Mouse (Mus musculus) liver, adult 2 months (tissue): ENCODE results near the gene Cdkn2aipnl. TPM values are rescaled to one million over a fixed set of nuclear protein-coding genes. Genes with fewer than 3 reads are reported as not detected.

ENCODE experiments used
- DNase-seq: peaks from one replicate; pipeline ENCODE4 v3.0.0-alpha.2; 2011; ENCODE audit warnings: low read depth, low spot score; ENCODE audit errors: extremely low read depth
- H3K27ac ChIP-seq: fragments of 200-500 bp; replicated peaks from 2 replicates; pipeline ENCODE4 v1.5.1; 2012; ENCODE audit warnings: low read depth, mild to moderate bottlenecking, control low read depth, inconsistent platforms, low read length; ENCODE audit not compliant: insufficient read depth
- H3K27me3 ChIP-seq: fragments of 200-500 bp; 2 replicates; pipeline ENCODE4 v1.6.1; 2012; ENCODE audit warnings: mild to moderate bottlenecking, moderate library complexity, low read length, inconsistent platforms; ENCODE audit not compliant: control insufficient read depth, insufficient read depth
- H3K36me3 ChIP-seq: fragments of 200-500 bp; 2 replicates; pipeline ENCODE4 v1.6.1; 2012; ENCODE audit warnings: low read length, inconsistent platforms; ENCODE audit not compliant: control insufficient read depth, insufficient read depth
- H3K4me1 ChIP-seq: fragments of 200-500 bp; 2 replicates; pipeline ENCODE4 v1.6.1; 2011; ENCODE audit warnings: low read length; ENCODE audit not compliant: control insufficient read depth, insufficient read depth
- H3K4me3 ChIP-seq: fragments of 200-500 bp; 2 replicates; pipeline ENCODE4 v1.5.1; 2011; ENCODE audit warnings: low read depth, mild to moderate bottlenecking, control low read depth, low read length, moderate library complexity; ENCODE audit not compliant: insufficient read depth
- H3K79me2 ChIP-seq: fragments of 200-500 bp; 2 replicates; pipeline ENCODE4 v1.6.1; 2012; ENCODE audit warnings: inconsistent platforms, mild to moderate bottlenecking, low read length, moderate library complexity; ENCODE audit not compliant: control insufficient read depth, insufficient read depth
- H3K9ac ChIP-seq: fragments of 200-500 bp; 2 replicates; pipeline ENCODE4 v1.6.1; 2012; ENCODE audit warnings: low read depth, mild to moderate bottlenecking, control low read depth, inconsistent platforms, low read length
- CTCF ChIP-seq: fragments of 200-500 bp; IDR thresholded peaks from 2 replicates; pipeline ENCODE4 v1.5.1; 2011; ENCODE audit warnings: low read depth, low read length, control low read depth
- POLR2A ChIP-seq: fragments of 200-500 bp; IDR thresholded peaks from 2 replicates; pipeline ENCODE4 v1.6.1; 2011; ENCODE audit warnings: low read length, control low read depth; ENCODE audit not compliant: insufficient read depth; ENCODE audit errors: extremely low read depth
- WGBS: fragments of 180-500 bp; shearing (Covaris S2); methylation state at CpG from one replicate; pipeline ENCODE4 v1.1.7; 2018; 5-methylcytosine and 5-hydroxymethylcytosine counted together
- polyA plus RNA-seq: library from polyadenylated mRNA; depleted of rRNA; stranded (reverse); fragments of >200 nt; gene quantifications from 2 replicates; pipeline ENCODE4 v1.2.3, GENCODE M21; 2012
- total RNA-seq: library from RNA; depleted of rRNA; stranded (reverse); fragments of >200 nt; gene quantifications from 2 replicates; pipeline ENCODE4 v1.2.3, GENCODE M21; 2014

Gene Cdkn2aipnl
- total and polyA plus RNA-seq, 2 experiments, result 9.4 to 11.5 TPM

DNA sequence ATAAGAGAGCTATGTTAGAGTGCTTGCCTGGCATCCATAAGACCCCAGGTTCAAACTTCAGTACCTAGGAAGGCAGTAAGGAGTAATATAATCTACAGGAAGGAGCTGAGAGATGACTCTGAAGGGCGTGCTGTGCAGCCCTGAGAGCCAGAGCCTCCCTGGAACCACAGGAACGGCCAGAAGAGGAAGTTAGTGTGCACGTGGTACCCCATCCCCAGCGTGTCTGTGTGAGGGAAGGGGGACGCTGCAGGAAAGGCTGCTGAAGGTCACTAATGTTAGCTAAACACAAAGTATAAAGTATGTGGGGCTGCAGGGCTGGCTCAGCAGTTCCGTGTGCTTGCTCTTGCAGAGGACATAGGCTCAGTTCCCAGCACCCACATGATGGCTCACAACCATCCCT lies 41.9 kb upstream of the Cdkn2aipnl start:
- WGBS, result 63% methylated on average over 6 of the region's 6 CpGs
- no peak overlapping the region for H3K4me3 ChIP-seq
- H3K27ac ChIP-seq, result no peak overlapping the region
- H3K36me3 ChIP-seq, result no peaks in the 10 kb centered on the region
- H3K27me3 ChIP-seq, result no peaks in the 10 kb centered on the region
- TF ChIP-seq CTCF (no peak), POLR2A (no peak)
- H3K9ac ChIP-seq, result no peak overlapping the region
- H3K79me2 ChIP-seq, result no peaks in the 10 kb centered on the region
- DNase-seq, result peak; percentile 29
- no peaks in the 10 kb centered on the region for H3K4me1 ChIP-seq

DNA sequence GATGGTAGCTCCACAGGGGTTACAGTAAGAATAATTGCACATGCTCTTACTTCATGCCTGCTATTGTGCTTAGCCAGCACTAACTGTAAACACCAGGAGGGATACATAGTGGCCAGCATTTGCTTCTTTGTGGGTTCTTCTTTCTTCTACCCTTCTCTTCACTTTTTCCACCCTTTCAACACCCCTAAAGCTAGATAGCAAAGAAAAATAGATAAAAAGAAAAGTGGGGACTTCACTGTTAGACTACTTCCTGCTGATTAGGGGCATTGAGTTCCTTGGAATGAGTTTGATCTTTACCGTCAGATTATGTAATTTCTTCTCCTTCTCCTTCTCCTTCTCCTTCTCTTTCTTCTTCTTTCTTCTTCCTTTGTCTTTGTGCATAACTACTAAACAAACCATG lies 41.1 kb upstream of the Cdkn2aipnl start:
- no peaks in the 10 kb centered on the region for H3K4me1 ChIP-seq
- 66% methylated on average over 1 of the region's 1 CpGs for WGBS

DNA sequence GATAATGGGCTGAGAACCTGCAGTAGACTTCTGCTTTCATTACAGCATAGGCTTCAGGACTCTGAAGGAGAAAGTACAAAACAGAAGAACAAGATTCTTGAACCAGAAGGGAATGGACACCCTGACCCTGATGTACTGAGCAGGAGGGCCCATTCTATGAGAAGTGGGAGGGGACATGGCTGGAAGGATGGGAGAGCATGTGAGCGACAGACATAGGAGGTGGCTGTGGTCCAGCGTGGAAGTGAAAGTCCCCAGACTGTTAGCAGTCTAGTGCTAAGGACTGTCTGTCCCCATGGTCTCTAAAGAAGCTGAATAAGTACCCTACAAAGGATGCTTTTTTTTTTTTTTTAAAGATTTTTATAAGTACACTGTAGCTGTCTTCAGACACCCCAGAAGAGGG lies 40.4 kb upstream of the Cdkn2aipnl start:
- peak; percentile 54 for DNase-seq
- Histone ChIP-seq H3K79me2 (no peaks in the 10 kb centered on the region), H3K9ac (no peak overlapping the region), H3K4me1 (no peaks in the 10 kb centered on the region), H3K27me3 (no peaks in the 10 kb centered on the region), H3K27ac (no peak overlapping the region), H3K4me3 (no peak overlapping the region), H3K36me3 (no peaks in the 10 kb centered on the region)
- 84% methylated on average over 2 of the region's 2 CpGs for WGBS
- no peak for TF ChIP-seq POLR2A
- no peak for TF ChIP-seq CTCF

More for the DNA sequence above, 41.1 kb upstream of the Cdkn2aipnl start:
- Histone ChIP-seq H3K4me3 (no peak overlapping the region), H3K27ac (no peak overlapping the region), H3K27me3 (no peaks in the 10 kb centered on the region), H3K36me3 (no peaks in the 10 kb centered on the region), H3K9ac (no peak overlapping the region), H3K79me2 (no peaks in the 10 kb centered on the region)
- DNase-seq, result no peak
- TF ChIP-seq POLR2A (no peak), CTCF (no peak)

DNA sequence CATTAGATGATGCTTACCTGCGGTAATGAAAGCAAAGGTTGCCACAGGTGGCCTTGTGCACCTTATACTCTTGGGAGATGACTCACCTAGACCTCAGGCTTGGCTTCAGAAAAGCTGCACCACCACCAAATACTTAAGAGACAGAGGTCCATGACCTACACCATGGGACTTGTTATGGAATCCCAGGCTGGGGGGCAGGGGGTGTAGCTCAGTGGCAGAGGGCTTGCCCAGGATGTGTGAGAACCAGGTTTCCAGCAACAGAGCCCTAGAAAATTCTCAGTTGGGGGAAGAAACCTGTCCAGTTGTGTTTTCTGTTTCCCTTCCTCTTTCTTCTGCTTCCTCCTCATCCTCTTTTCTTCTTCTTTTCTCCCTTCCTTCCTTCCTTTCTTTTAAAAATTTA lies 36.3 kb upstream of the Cdkn2aipnl start:
- H3K4me3 ChIP-seq, result no peak overlapping the region
- TF ChIP-seq POLR2A (no peak), CTCF (no peak)
- WGBS, result 96% methylated on average over 1 of the region's 1 CpGs
- DNase-seq, result no peak
- no peak overlapping the region for H3K27ac ChIP-seq
- H3K27me3 ChIP-seq, result no peaks in the 10 kb centered on the region
- H3K4me1 ChIP-seq, result no peaks in the 10 kb centered on the region
- H3K36me3 ChIP-seq, result no peaks in the 10 kb centered on the region
- H3K9ac ChIP-seq, result no peak overlapping the region
- no peaks in the 10 kb centered on the region for H3K79me2 ChIP-seq

GRCm38 (mm10) chr11:51931790-51932189 lies 35.7 kb upstream of the Cdkn2aipnl start:
- WGBS, result 77% methylated on average over 9 of the region's 9 CpGs
- Histone ChIP-seq H3K4me3 (no peak overlapping the region), H3K27me3 (no peaks in the 10 kb centered on the region), H3K4me1 (no peaks in the 10 kb centered on the region), H3K9ac (no peak overlapping the region), H3K36me3 (no peaks in the 10 kb centered on the region), H3K79me2 (no peaks in the 10 kb centered on the region), H3K27ac (no peak overlapping the region)
- DNase-seq, result peak; percentile 58
- TF ChIP-seq POLR2A (no peak), CTCF (no peak)

DNA sequence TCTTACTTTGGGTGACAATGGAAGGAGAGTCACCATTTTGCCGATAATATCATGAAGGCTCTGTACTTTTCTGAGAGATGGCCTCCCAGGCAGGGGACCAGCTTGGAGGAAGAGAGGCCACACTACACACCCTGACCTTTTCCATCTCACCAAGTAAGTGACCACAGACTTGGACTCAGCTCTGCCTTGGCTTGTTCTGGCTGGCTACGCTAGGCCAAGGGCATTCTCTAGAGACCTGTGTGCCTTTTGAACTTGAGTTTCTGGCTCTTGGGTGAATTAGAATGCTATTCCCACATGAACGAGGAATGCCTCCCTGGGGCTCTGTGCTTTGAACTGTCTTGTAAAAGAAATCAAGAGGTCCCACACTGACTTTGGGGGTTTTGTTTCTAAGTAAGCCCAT lies 33.2 kb upstream of the Cdkn2aipnl start:
- Histone ChIP-seq H3K4me1 (0 out of 2 replicates have a peak, but pooled peaks cover 2% of the 10 kb centered on the region), H3K4me3 (no peak overlapping the region), H3K27ac (no peak overlapping the region), H3K27me3 (no peaks in the 10 kb centered on the region), H3K9ac (no peak overlapping the region), H3K79me2 (no peaks in the 10 kb centered on the region), H3K36me3 (no peaks in the 10 kb centered on the region)
- 93% methylated on average over 3 of the region's 3 CpGs for WGBS
- no peak for TF ChIP-seq POLR2A
- TF ChIP-seq CTCF, result no peak
- no peak for DNase-seq
